Mouse (Mus musculus): Measurements from ENCODE around the gene Mov10.

DNA sequence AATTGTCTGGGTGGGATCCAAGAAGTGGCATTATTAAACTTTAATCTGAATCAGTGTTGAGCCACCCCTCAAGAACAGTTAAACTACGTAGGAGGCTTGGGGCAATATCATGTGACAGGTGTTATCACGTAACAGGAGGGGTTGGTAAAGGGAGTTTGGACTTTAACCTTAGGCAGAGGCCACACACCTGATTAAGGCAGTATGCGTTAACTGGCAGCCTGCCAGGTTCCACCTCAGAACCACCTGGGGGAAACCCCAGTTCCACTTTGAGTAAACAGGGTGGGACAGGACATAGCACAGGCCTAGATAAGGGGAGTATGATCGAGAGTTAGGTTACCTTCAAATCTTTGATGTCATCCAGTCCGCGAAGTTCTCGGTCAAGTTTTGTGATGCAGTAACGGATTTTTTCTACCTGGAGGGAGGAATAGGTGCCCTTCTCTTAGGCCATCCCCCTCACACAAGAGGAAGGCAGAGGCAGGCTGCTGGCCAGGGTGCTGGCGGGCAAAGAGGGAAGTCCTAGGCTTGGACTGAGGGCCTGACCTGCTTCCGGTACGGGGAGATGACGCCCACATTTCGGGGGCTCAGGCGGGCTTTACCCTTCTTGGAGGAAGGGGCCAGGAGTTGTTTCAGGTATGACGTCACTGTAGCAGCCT lies 21.8 kb downstream of the Mov10 start:
- TF ChIP-seq CTCF (IDR thresholded peaks at IDR 0.05; ENCODE audit: low read depth) (no peak), EP300 (optimal IDR thresholded peaks at IDR 0.05) (no peak)

Measured in stomach, postnatal 0 days (tissue).